Mouse (Mus musculus) monocyte, adult 5-6 weeks (primary cell): ENCODE measurements around the gene Lasp1. TPM values are rescaled to one million over a fixed set of nuclear protein-coding genes. Genes with fewer than 3 reads are reported as not detected.

Experiments used
- ATAC-seq: fragments of 153-309, 156-312 bp; replicated peaks from 2 replicates; pipeline ENCODE4 v1.8.0; 2017; ENCODE audit warnings: mild to moderate bottlenecking; ENCODE audit not compliant: low TSS enrichment, insufficient number of reproducible peaks, severe bottlenecking, poor library complexity, low FRiP score
- total RNA-seq: library from RNA; stranded (forward); fragments of 200-1000, 200-491, 200-594 nt; gene quantifications from 3 replicates; pipeline ENCODE4 v1.2.3, GENCODE M21; 2017

The Lasp1 gene
- total RNA-seq, result 199 to 392 TPM (median 246 TPM) in 3 replicates

DNA sequence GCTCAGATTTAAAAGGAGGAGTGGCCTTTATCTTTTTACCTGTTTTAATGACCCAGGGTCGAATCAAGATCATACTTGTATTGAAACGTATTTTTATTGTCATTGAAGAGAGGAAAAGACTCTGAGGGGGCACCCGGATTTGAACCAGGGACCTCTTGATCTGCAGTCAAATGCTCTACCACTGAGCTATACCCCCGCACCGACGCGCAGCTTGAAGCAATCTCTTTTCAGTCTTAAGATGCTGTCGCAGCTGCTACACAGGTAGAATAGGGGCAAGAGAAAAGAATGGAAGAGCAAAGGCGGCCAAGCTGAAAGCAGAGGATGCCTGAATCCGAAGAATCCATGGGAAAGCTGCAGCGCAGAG is at the start of gene Lasp1:
Gene Lasp1 (plus strand): TSS at position 219 of the 364 bp plus-strand sequence.
- 0 out of 2 replicates have a peak, but pooled peaks have one; percentile 32 for ATAC-seq

DNA sequence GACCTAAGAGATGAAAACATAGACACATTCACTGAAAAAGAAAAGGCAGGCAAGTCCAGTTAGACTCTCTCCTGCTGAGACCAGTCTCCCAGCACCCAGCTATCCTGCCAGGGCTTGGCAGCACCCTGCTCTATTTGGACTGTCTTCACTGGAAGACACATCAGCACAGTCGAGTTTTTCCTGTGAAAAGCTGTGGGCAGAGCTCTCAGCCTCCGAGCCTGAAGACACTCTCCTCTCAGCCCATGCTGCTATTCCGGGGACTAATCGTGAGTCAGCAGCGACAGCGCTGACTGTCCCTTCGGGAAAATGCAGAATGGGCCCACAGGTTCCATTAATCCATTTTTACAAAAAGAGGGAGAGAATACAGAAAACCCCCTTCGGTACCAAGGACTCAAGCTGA is 45.5 kb upstream of the Lasp1 start:
- no peak for ATAC-seq

DNA sequence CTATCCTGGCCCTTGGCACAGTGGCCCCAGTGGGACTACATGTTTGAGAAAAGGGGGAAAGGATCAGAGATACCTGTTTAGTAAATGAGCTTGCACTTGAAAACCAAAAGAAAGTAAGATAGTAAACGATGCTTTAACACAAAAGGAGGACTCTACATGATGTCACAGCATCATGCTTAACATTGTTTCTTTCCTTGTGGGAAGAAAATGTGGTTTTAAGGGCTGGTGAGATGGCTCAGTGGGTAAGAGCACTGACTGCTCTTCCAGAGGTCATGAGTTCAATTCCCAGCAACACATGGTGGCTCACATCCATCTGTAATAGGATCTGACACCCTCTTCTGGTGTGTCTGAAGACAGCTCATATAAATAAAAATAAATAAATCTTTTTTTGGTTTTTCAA is 40.7 kb upstream of the Lasp1 start:
- no peak for ATAC-seq

DNA sequence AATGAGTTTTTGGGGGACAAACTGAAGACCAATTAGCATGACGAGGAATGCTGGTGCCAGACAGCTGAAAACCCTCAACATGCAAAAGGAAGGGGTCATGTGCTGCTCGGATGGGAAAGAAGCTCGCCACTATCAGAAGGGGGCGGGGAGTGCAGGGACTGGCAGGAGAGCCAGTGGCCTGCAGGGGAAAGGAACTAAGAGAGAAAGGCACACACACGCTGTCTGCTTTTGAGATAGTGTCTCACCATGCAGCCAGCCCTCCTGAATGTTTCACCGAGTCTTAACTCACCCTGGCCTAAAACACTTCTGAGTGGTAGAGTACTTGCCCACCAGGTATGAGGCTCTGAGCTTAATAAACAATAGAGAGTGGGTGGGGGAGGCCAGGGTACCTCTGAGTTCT is 39.9 kb upstream of the Lasp1 start:
- no peak for ATAC-seq

DNA sequence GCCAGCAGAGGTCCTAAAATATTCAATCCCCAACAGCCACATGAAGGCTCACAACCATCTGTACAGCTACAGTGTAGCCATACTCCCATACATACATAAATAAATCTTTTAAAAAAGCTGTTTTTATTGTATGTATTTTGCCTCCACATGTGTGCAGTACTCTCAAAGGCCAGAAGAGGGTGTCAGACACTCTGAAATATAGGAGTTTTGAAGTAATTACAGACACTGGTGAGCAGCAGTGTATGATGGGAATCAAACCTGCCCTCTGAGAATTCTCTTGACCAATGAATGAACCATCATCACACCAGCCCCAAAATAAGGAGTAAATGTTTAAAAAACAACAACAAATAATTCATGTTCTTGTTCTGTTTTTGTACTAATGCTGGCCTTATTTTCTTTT is 37.2 kb upstream of the Lasp1 start:
- ATAC-seq, result no peak

DNA sequence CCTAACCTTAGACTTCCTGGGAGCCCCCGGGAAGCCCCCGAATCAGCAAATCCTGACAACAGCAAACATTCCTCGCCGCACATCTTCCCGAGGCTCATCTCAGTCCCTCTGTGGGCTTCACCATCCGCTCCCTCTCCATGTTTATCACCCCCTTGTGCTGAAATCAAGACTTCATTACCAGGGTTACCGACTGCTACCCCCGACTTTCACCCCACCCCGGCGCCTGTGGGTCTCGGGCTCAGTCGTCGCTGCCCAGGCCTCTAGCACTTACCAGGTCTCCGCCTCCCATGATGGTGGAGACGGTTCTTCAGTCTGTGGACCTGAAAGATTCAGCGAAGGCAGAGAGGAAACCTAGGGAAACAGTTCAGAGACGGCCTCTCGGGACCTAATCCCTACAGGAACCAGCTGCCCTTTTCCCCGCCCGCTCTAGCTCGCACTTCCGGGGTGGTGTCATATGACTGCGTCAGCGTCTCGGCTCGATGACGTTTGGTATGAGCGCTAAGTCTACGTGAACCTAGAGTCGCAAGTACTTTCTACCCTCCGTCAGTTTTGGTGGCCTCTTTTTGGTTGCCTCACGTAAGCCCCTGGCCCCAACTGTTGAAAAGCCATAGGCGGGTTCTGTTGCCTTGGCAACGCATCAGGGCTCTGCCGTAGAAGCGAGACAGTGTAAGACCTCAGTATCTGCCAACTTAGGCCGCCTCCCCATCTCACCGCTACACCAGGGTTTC is 32.5 kb upstream of the Lasp1 start, which contains the start of gene Cwc25:
Gene Cwc25 (minus strand): TSS at position 403 of the 728 bp plus-strand sequence.
- peak; percentile 98 for ATAC-seq

DNA sequence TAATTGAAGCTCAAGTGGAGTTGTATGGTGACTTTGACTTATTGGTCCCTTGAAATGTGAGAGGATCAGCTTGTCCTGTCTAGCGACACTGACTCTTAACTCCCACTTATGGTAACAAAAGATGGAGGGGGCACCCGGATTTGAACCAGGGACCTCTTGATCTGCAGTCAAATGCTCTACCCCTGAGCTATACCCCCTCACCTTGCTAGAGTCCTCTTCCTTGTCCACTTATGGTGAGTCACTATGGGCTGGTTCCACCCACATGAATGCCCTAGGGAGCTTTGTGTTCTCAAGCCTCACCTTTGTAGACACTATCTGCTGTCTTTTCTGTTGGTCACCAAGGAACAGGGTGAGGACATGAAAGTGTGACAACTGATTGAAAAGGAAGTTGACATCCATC is 29.1 kb upstream of the Lasp1 start:
- ATAC-seq, result no peak

DNA sequence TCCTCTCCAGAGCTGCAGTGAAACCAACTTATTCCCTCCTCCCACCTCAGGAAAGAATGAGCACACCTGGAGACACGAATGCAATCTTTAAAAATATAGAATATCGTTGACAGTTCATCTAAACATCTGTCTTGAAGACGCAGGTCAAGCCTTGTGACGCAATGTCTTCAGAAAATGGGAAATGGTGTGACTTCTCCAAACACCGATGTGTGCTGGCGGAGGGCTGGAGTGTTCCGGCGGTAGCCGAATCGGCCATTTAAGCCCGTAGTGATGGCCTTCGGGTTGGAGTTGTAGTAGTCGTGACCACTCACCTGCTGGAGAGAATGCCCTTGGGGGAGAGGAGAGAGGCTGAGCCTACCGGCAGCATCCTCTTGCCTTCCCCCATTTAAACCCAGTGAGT is 27.4 kb upstream of the Lasp1 start:
- peak; percentile 56 for ATAC-seq

DNA sequence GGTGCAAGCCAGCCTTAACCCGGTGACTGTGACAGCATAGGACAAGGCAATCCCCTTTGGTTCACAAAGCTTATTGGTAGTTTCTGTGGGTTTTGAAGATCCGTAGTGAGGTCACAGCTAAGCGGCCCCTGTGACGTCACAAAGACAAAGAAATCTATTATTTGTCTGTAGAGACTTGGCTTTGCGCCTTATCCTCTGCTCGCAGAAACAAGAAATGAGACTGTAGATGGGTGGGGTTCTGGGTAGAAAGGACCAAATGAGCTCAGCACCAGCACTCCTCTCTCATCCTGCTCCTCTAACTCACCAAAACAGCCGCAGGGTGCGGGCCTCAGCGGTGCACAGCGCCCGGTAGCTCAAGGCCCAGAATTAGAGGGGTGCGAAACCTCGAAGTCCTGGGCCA is 23.6 kb upstream of the Lasp1 start:
- ATAC-seq, result no peak

DNA sequence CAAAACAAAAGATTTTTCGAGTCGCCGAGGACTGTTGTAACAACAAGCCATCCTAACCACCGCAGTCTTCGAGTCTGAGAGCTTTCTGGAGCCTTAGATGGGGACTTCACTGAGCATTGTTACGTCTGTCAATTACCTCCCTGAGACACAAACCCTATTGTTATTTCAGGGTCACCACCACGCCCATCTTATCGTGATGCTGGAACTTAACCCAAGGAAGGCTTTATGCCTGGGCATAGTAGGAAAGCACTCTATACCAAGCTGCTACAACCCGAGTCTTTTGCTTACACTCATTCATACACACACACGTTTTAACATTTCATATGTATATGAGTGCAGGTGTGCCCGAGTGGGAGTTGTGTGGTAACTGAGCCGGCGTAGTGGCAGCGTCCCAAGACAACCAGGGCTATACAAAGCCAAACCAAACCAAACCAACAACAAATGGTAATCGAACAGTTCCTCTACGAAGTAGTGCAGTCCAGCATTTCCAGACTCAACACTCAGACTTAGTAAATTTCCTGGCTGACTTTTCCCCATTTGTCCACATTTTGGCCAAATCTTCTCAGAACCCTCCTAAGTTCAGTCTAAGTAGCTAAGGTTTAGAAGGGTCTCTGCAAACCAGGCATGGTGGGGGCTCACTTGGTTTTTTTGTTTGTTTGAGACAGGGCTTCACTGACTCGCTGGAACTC is 22.8 kb upstream of the Lasp1 start, which contains the start of gene 1700001P01Rik:
Gene 1700001P01Rik (minus strand): TSS at position 111 of the 689 bp plus-strand sequence.
- no peak for ATAC-seq

DNA sequence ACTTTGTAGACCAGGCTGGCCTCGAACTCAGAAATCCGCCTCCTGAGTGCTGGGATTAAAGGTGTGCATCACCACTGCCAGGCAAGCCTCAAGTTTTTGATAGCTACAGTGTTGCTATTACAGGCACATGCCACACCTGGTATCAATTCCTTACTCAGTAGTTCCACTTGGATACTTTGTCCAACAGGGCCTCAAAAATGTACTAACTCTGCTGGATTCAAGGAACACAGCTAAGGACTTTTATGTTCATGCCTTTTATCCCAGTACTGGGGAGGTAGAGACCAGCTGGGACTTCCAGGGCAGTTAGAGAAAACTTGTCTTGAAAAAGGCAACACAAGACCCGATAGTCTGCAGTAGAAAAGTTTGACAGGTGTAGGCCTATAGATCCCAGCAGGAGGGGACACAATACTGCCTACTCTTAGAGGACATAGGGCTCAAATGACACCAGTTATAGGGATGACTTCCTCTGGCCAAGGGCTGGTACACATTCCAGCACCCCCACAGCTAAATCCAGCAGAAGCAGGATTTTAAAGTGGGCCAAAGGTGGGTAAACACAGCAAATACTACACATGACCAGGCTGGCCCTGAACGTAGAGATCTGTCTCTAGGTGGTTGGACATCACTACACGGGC is 22.2 kb upstream of the Lasp1 start:
- ATAC-seq, result no peak

DNA sequence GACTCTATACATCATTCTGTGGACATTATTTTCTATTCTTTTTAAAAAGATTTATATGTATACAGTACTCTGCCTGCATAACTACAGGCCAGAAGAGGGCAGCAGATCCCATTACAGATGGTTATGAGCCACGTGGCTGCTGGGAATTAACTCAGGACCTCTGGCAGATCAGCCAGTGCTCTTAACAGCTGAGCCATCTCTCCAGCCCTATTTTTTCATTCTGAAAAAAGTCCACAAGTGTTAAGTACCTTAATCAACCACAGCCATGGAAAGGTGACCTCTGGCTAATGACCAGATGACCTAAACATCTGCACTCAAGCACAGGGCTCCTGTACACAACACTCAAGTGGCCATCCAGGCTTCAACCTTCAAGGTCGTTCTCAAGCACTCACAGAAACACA is 21.7 kb upstream of the Lasp1 start:
- ATAC-seq, result no peak

DNA sequence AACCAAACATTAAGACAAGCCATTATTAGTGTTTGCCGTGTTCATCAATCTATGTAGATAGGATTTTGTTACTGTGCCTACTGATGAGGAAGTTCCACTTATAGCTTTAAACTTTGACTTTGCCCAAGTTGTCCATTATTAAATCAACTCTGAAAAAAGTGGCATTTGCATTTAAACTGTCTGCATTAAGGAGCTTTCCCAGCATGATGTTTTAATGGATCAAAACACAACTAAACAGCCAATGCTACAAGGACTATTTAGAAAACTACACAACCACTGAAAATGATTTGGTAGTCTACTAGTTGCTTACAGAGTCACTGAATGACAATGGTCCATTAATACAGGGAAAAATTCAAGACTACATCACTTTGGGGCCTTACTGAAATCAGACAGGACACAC is 19.9 kb upstream of the Lasp1 start:
- ATAC-seq, result no peak

DNA sequence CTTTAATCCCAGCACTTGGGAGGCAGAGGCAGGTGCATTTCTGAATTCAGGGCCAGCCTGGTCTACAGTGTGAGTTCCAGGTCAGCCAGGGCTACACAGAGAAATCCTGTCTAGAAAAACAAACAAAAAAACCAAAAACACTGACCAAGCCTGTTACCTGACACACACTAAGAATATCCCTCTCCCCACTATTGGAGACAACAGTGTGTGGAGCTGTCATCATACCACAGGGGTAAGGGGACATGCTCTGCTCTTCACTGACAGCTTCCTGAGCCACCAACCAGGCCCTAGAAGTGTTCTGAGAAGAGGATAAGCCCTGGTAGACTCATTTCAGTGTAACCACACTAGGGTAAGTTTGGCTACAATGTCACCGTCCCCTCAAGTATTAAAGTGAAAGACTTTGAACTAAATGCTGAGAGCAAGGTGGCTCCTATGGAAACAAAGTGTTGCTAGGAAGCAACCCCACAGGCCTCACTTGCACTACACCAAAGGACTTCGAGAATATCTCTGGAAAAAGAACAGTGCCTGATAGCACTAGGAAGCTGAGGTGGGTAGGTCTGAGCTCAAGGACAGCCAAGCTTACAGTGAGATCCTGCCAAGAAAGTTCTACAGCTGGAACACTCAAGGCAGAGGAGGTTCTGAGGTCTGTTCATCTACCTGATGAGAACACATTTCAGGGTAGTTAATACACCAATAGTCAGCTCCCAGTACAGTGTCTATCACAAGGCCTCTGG is 18.7 kb upstream of the Lasp1 start:
- no peak for ATAC-seq

DNA sequence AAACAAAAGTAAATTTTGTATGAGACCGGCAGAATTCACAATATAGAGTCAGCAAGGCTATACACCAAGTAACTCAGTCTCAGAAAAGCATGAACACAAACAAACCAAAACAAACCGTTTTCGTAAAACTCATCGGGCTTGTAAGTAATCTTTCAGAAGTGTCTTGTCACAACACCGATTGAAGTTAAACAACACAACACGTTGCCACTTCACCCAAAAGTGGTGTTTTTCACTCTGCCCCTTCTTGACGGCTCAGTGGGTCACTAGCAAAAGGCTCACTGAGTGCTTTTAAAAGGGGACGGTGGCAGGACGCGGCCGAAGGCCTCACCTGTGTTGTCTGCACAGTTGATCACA is 17.3 kb upstream of the Lasp1 start:
- ATAC-seq, result no peak

DNA sequence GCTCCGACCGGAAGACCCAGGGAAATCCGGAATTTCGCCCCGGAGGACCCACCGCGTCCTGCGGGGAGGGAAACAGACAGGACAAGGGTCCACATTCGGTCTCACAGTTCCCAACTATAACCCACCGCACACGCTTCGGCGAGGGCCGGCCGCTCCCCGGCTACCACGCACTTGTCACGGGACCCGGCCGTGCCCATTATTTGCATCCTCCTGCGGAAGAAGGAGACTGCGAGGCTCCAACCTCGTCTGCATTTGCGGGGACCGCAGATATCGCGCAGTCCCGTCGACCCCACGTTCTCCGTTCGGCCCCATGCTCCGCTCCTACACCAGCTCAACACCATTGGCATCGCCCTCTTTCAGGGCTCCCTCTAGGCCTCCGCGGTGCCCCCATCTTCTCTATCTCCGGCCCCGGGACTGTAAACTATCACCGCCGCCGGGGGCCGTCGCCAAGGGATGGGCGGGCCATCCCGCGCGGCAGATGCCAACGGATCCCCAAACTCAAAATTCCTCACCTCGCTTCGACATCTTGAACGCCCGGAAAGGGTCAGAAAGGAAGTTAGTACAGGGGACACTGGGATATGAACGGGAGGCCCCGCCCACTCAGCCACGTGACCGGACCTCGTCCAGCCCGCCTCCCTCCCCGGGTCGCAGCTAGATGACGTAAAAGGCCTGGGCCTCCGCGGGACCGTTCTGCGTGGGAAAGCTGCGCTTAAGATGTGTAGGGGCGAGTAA is 16.8 kb upstream of the Lasp1 start, which contains the start of gene Rpl23:
Gene Rpl23 (minus strand): TSS at position 606 of the 732 bp plus-strand sequence.
- ATAC-seq, result peak; percentile 97

DNA sequence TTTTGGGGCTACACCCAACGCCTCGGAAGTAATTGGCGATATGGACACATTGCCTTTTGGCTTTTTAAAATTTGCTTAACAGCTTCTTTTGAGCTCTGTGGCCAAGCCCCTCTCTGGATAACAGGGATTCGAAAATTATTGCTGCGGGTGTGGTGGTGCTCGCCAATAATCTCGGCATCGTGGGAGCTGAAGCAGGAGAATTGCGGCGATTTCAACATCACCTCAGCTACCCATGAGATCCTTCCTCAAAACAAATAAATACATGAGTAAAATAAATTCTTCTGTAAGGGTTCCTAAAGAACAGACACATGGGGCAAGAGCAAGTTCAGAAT is 16.3 kb upstream of the Lasp1 start:
- no peak for ATAC-seq

DNA sequence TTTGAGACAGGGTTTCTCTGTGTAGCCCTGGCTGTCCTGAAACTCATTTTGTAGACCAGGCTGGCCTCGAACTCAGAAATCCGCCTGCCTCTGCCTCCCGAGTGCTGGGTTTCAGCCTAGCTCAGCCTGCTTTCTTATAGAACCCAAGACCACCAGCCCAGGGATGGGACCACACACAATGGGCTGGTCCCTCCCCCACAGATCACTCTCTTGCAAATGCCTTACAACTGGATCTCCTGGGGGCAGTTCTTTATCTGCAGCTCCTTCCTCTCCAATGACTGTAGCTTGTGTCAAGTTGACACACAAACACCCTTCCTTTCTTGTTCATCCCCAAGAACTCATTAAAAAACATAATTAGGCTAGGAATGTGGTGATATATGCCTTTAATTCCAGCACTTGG is 10.8 kb upstream of the Lasp1 start:
- no peak for ATAC-seq

DNA sequence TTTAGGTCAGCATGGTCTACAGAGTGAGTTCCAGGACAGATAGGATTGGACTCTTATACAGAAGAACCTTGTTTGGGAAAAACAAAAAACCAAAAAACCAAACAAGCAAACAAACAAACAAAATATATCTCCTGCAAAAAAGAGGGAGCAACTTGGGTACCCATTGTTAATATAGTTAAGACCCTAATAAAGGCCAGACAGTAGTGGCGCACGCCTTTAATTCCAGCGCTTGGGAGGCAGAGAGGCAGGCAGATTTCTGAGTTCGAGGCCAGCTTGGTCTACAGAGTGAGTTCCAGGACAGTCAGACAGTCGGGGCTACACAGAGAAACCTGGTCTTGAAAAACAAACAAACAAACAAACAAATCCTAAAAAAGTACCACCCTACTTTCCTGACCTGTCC is 9.1 kb upstream of the Lasp1 start:
- no peak for ATAC-seq
